Mouse (Mus musculus): ENCODE results near the gene Zfp467. TPM values are rescaled to one million over a fixed set of nuclear protein-coding genes. Genes with fewer than 3 reads are reported as not detected.

The Zfp467 gene
- total RNA-seq, 2 experiments from 2014 or later: 20.2 to 25.8 TPM

DNA sequence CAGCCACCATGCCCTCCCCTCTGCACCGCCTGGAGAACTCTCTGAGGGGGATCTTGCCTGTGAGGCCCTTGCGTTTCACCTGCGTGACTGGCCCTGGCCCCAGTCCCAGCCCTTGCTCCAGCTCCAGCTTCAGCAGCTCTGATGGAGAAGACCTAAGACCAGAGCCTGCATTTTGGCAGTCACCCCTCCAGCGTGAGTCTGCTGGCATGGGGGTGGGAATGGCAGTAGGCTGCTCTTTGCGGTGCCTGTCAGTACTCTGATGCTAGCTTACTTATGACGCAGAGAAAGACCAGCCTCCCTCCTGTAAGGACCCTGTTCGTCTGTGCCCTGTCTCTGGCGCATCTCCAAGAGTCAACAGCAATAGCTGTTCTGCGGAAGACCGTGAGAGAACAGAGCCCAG, 32.5 kb downstream of the Zfp467 start:
- DNase-seq (ENCODE audit: low spot score in 2 of 2): no peak
- Histone ChIP-seq H3K27ac (no peak overlapping the region), H3K4me3 (no peak overlapping the region)
- no peak for TF ChIP-seq CTCF (conservative IDR thresholded peaks at IDR 0.05)

GRCm38 (mm10) chr6:48412662-48413061, 33.0 kb downstream of the Zfp467 start:
- no peak overlapping the region for H3K4me3 ChIP-seq
- H3K27ac ChIP-seq: no peak overlapping the region
- DNase-seq (ENCODE audit: low spot score in 2 of 2): peak in 1 of 2 experiments; percentile 3
- no peak for TF ChIP-seq CTCF (conservative IDR thresholded peaks at IDR 0.05)

- Histone ChIP-seq H3K4me3 (no peak overlapping the region), H3K27ac (no peak overlapping the region; the same call in 1 of the 2 replicates)
- peak in 1 of 2 experiments; percentile 4 for DNase-seq (ENCODE audit: low spot score in 2 of 2)
- 0 out of 2 replicates have a peak, but pooled peaks have one; percentile 2 for TF ChIP-seq CTCF (conservative IDR thresholded peaks at IDR 0.05)
These were observed 33.5 kb downstream of the Zfp467 start for GRCm38 (mm10) chr6:48412147-48412546.

GRCm38 (mm10) chr6:48411193-48412092, 34.2 kb downstream of the Zfp467 start:
- Histone ChIP-seq H3K4me3 (no peak overlapping the region), H3K27ac (no peak overlapping the region; the same call in 1 of the 2 replicates)
- TF ChIP-seq CTCF (conservative IDR thresholded peaks at IDR 0.05): no peak
- peak in 1 of 2 experiments; percentile 9 for DNase-seq (ENCODE audit: low spot score in 2 of 2)

- DNase-seq (ENCODE audit: low spot score in 2 of 2): peak in 1 of 2 experiments; percentile 7
- no peak for TF ChIP-seq CTCF (conservative IDR thresholded peaks at IDR 0.05)
- Histone ChIP-seq H3K27ac (no peak overlapping the region), H3K4me3 (no peak overlapping the region)
These were observed 35.1 kb downstream of the Zfp467 start for GRCm38 (mm10) chr6:48410551-48410950.

- DNase-seq (ENCODE audit: low spot score in 2 of 2): peak in 1 of 2 experiments; percentile 3
- no peak overlapping the region for H3K4me3 ChIP-seq
- no peak overlapping the region for H3K27ac ChIP-seq
- no peak for TF ChIP-seq CTCF (conservative IDR thresholded peaks at IDR 0.05)
These were observed 35.8 kb downstream of the Zfp467 start for GRCm38 (mm10) chr6:48409726-48410343.

GRCm38 (mm10) chr6:48404071-48404470, 41.6 kb downstream of the Zfp467 start:
- TF ChIP-seq CTCF (conservative IDR thresholded peaks at IDR 0.05): no peak
- no peak overlapping the region for H3K27ac ChIP-seq
- no peak overlapping the region for H3K4me3 ChIP-seq
- DNase-seq (ENCODE audit: low spot score in 2 of 2): no peak

GRCm38 (mm10) chr6:48399906-48400305, 45.7 kb downstream of the Zfp467 start:
- DNase-seq (ENCODE audit: low spot score in 2 of 2): no peak
- no peak for TF ChIP-seq CTCF (conservative IDR thresholded peaks at IDR 0.05)
- H3K4me3 ChIP-seq: no peak overlapping the region
- no peak overlapping the region for H3K27ac ChIP-seq

GRCm38 (mm10) chr6:48397336-48397735, 48.3 kb downstream of the Zfp467 start:
- H3K4me3 ChIP-seq: peak overlapping the region; percentile 96
- peak overlapping the region; percentile 97 for H3K27ac ChIP-seq
- peak; percentile 77 for TF ChIP-seq CTCF (conservative IDR thresholded peaks at IDR 0.05)
- peak in 1 of 2 experiments; percentile 44 for DNase-seq (ENCODE audit: low spot score in 2 of 2)

GRCm38 (mm10) chr6:48396686-48397085, 48.9 kb downstream of the Zfp467 start:
- Histone ChIP-seq H3K27ac (peak overlapping the region; percentile 97), H3K4me3 (peak overlapping the region; percentile 96)
- no peak for TF ChIP-seq CTCF (conservative IDR thresholded peaks at IDR 0.05)
- no peak for DNase-seq (ENCODE audit: low spot score in 2 of 2)

DNA sequence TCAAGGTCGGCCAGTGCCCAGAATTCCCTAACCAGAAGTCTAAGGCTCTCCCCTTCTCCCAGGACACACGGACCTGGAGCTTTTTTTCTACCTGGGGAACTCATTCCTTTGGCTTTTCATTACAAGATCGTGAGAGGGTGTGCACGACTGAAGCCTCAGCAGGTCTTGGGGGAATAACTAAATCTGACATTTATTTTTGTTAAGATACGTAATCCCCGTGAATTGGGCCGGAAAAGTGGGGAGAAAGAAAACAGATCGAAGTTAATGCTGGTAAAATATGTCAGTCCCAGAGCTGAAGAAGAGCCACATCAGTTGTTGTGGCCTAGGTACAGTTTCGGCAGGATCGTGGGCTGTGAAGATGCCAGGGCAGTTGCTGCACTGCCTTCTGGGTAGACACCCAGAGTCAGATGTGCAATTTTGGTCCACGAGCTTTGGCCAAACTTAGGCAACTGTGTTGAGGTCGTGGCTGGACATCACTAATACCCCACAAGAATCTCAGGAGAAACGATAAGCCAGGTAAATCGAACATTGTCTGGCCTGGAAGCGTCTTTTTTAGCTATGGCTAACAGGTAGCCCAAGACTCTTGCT, 49.5 kb downstream of the Zfp467 start:
- DNase-seq (ENCODE audit: low spot score in 2 of 2): no peak
- peak overlapping the region; percentile 96 for H3K4me3 ChIP-seq
- peak overlapping the region; percentile 97 for H3K27ac ChIP-seq
- no peak for TF ChIP-seq CTCF (conservative IDR thresholded peaks at IDR 0.05)

DNA sequence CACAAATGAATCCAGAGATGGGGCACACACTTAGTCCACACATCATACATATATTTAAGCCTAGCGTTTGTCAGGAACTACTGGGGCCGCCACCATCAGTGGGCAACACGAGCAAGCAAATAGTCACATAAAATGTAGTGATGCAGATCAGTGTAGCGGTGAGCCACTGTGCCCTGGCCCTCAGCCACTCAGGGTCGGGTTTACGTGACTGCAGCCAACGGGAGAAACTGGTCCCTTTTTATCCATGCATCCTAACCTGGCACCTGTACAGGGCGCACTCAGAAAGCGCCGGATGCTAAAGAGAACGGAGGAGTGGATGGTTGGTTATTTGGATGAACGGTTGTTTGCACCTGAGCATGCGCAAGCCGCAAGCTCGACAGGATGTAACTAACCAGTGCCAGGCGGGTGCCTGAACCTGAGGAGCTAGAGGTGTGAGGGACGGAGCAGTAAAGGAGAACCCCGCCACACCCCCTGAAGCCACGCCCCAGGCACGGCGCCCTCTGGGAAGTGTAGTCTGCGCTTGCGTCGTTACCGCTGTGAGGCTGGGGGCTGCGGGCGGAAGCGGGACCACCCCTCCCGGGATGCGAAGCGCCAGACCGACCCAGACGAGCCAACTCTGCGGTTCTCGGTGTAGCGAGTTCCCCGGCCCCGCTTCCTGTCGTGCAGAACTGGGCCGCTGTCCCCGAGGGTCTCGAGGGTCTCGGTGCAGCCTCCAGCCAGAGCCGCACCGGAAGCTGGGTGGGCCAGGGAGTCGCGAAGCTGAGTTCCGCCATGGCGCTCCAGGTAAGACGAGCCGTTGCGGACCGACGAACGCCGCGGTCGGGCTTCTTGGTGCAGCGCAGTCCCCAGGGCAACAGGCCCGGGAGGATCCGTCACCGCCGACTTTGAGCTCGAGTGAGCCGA, 50.3 kb downstream of the Zfp467 start, which contains the start of gene Krba1:
TSS of gene Krba1 (plus strand) at position 482 of the 903 bp plus-strand sequence.
- Histone ChIP-seq H3K4me3 (peak within 1 kb of the TSS; percentile 96), H3K27ac (peak within 1 kb of the TSS; percentile 97)
- TF ChIP-seq CTCF (conservative IDR thresholded peaks at IDR 0.05): no peak
- peak; percentile 81 to 87 for DNase-seq (ENCODE audit: low spot score in 2 of 2)
